Mouse (Mus musculus): ENCODE results near the gene Scaf4. TPM values are rescaled to one million over a fixed set of nuclear protein-coding genes. Genes with fewer than 3 reads are reported as not detected.
A peak's percentile ranks its signal among the peaks of the same experiment; 100 is the strongest.

Gene Scaf4
- polyA plus RNA-seq, 1 experiment from 2014 or later, result 22.1 TPM

DNA sequence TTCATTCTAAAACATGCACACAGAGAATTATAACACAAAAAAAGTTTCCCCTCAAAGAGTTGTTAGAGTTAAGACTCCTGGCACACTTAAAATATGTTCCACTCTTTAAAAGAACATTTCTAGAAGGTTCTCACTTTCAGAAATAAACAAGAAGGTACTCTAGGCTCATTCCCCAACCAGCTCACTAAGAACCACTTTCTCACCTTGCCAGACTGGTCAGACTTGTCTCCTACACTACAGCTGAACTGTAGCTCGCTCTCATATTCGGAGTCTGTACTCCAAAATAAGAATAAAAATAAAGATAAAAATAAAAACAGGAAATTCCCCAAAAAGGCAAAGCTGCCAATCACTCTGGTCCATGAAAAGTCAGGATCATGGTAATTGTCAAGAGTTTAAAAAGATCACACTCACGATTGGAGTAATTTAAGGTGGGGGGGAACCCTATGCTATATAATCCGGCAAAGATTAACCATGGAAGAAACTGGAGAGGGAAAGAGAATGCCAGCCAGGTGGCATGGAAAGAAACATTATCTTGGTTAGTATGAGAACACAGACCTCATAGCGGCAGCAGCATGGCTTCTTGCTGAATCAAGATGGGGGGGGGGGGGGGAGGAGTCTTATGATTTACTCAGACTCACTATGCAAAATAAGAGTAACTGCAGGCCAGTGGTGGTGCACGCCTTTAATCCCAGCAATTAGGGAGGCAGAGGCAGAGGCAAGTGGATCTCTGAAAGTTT, 80.9 kb downstream of the Scaf4 start:
- DNase-seq (ENCODE audit: low spot score), result no peak

- no peak for DNase-seq (ENCODE audit: low spot score)
These were observed 82.2 kb downstream of the Scaf4 start for GRCm38 (mm10) chr16:90202140-90202539.

DNA sequence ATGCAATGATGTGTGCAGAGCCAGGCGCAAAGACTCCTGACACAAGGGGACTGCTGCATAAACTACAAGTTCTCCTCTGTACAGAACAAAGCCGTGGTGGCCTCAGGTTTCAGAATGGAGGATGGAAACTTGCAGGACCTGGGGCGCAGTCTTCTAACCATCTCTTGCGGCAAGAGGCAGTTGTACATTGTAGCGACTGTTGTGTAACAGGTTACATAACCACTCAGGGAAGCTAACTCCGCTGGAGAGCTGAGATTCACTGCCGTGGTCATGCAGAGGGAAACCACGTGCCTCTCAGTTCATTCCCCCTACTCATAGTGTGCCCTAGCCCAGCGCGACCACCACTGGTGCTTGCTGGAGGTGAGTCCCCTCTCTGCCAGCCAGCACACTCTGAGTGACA, 85.1 kb downstream of the Scaf4 start:
- no peak for DNase-seq (ENCODE audit: low spot score)

DNA sequence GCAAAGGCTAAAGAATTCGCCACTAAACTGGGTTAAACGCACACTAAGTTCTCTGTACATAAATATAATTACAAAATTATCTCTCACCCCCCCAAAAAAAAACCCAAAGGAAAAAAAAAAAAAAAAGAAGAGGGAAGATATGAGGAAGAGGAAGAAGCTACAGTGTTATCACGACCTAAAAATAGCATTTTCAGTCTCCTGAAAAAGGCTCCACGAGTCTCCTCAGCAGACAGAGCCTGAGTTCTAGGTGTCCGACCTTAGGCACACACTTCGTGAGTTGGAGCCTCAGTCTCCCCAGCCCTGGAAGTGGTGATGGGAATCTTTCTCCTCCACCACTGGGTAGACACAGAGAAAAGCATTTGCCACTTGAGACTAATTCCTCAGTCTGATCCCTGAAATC, 85.7 kb downstream of the Scaf4 start:
- DNase-seq (ENCODE audit: low spot score), result no peak

GRCm38 (mm10) chr16:90197337-90197973, 86.8 kb downstream of the Scaf4 start:
- DNase-seq (ENCODE audit: low spot score), result peak; percentile 89

GRCm38 (mm10) chr16:90196688-90197240, 87.5 kb downstream of the Scaf4 start:
- no peak for DNase-seq (ENCODE audit: low spot score)

DNA sequence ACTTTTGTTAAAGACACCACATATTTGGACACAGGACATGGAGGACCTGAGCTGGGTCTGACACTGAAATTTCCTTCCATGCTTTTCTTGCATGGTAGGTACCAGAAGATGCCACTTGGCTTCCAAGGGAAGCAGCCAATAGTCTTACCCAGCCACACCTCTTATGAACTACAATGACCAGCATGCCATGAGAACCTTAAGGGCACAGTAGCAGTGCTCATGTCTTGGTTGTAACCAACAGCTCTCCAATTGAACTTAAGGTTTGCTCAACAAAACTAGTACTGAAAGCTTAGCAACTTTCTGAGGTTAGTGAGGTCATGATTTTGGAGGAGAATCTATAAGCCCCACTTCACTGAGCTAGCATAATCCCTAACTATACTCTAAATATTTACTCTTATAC, 90.6 kb downstream of the Scaf4 start:
- no peak for DNase-seq (ENCODE audit: low spot score)

GRCm38 (mm10) chr16:90191289-90191688, 93.0 kb downstream of the Scaf4 start:
- DNase-seq (ENCODE audit: low spot score), result no peak

GRCm38 (mm10) chr16:90187453-90187852, 96.8 kb downstream of the Scaf4 start:
- no peak for DNase-seq (ENCODE audit: low spot score)

GRCm38 (mm10) chr16:90185928-90186588, 98.2 kb downstream of the Scaf4 start:
- DNase-seq (ENCODE audit: low spot score), result peak; percentile 80

GRCm38 (mm10) chr16:90184135-90184534, 100.2 kb downstream of the Scaf4 start:
- DNase-seq (ENCODE audit: low spot score), result no peak

DNA sequence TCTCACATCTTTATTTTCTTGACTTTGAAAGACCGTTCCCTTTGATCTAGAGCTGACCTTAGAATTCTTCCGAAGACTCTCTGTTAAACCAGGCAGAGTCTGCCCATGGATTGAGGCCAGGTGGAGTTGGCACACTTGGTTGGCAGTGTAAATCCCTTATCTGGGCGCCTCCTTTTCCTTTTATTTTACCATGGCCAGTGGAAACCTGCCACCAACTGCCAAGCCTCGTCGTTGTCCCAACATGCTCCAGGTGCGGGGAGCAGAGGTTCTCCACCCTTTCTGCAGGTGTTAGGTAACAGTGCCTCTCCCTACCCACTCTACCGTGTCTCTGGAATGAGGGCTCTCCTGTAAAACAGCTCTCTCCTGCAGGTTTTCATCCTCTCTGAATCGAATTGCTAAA, 102.6 kb downstream of the Scaf4 start:
- no peak for DNase-seq (ENCODE audit: low spot score)

DNA sequence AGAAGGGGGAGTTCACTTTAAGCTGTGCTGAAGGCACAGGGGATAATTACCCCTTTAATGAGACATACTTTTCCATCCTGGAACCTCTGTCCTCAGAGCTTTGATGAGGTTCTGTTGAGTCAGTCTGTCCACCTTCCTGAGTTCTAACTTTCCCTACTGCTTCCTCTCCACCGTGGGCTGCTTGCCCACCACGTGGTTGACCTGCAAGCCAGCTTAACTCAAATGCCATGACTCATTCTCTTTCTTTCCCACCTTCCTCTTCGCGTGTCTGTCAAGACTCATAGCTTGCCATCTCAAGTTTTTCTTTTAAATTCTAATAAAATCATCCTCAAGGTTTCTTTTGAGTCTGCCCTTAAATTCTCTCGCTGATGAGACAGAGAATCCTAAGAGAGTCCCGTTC, 103.3 kb downstream of the Scaf4 start:
- DNase-seq (ENCODE audit: low spot score), result no peak

- DNase-seq (ENCODE audit: low spot score), result no peak
These were observed 104.4 kb downstream of the Scaf4 start for GRCm38 (mm10) chr16:90179892-90180291.

DNA sequence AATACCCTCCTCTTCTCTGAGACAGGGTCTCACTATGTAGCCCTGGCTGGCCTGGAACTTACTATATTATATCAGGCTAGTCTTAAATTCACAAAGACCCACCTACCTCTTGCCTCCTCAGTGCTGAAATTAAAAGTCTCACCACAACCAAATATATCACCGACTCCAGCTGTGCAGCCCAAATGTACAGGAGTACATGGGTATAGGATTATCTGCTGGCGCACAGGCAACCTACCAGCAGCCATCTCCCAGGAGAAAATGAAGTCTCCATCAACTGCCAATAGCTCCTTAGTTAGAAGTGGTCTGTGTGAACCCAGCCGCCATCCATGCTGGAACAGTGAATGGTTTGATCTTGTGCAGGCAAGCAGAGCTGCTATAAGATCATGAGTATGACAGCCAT, 105.9 kb downstream of the Scaf4 start:
- DNase-seq (ENCODE audit: low spot score), result no peak

DNA sequence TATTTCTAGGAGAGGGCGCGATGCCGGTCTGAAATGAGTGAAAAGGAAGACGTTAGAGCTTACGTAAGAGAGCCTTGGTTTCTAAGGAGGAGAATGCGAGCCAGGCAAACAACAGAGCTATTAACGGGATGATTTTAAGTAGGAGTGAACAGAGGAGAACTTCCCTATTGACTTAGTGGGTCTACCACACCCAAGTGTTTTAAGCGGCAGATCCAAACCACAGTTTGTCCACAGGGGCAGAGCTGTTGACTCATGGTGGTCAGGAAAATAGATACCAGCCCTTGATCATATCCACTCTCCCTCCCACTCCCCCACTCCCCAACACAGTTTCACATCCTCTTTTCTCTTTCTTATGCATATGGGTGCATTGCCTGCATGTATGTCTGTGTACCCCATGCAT, 106.9 kb downstream of the Scaf4 start:
- no peak for DNase-seq (ENCODE audit: low spot score)

GRCm38 (mm10) chr16:90176472-90176871, 107.8 kb downstream of the Scaf4 start:
- DNase-seq (ENCODE audit: low spot score), result no peak

Other genes starting within 250 kb of the Scaf4 start
- 25.6 and 32.7 TPM in 2 replicates for gene Tiam1, start 140.7 kb downstream of the Scaf4 start, polyA plus RNA-seq (2015; fragmentation: Nextera tagmentation; extraction: Ambion mirVana)
- gene Sod1, start 63.7 kb downstream of the Scaf4 start, polyA plus RNA-seq (2015; fragmentation: Nextera tagmentation; extraction: Ambion mirVana), result 1,237 and 1,253 TPM in 2 replicates
- gene Hunk, start 101.5 kb upstream of the Scaf4 start, polyA plus RNA-seq (2015; fragmentation: Nextera tagmentation; extraction: Ambion mirVana), result 3.1 and 3.6 TPM in 2 replicates